Mouse (Mus musculus): Measurements from ENCODE around the gene Hdac5. TPM values are rescaled to one million over a fixed set of nuclear protein-coding genes. Genes with fewer than 3 reads are reported as not detected.

Hdac5 gene
- total RNA-seq, 2 experiments from 2014 or later, result 79.1 to 115 TPM

Small RNA genes within 50 kb of the gene (microRNA-seq; reads per million reads assigned to microRNA genes)
- 2.4 to 3.7 reads per million in 2 experiments for gene Mir8101 (ENCODE audit: borderline number of aligned reads in 2 of 2)

Other genes starting within 250 kb of the Hdac5 start
- gene Cfap97d1, start 245.9 kb downstream of the Hdac5 start, total RNA-seq (2021), result not detected
- 100 to 1,000 TPM; 107 to 138 TPM for gene Dusp3, start 243.2 kb downstream of the Hdac5 start, total RNA-seq (2021)
- 10 to 100 TPM; 10.8 to 20.2 TPM for gene Mpp3, start 201.7 kb downstream of the Hdac5 start, total RNA-seq (2021)
- 10 to 100 TPM; 32.4 to 33.4 TPM for gene Cd300lg, start 188.7 kb downstream of the Hdac5 start, total RNA-seq (2021)
- gene Mpp2, start 141.7 kb downstream of the Hdac5 start, total RNA-seq (2021), result 10 to 100 TPM in 1 of 2 experiments, 1 to 10 TPM in 1; 8.8 to 13.0 TPM
- not detected for gene Ppy, start 128.8 kb downstream of the Hdac5 start, total RNA-seq (2021)
- not detected for gene Pyy, start 122.3 kb downstream of the Hdac5 start, total RNA-seq (2021)
- gene Nags, start 84.7 kb downstream of the Hdac5 start, total RNA-seq (2021), result under 1 TPM in 1 of 2 experiments, not detected in 1; 0.77 TPM
- 10 to 100 TPM; 12.0 to 13.6 TPM for gene Tmem101, start 73.8 kb downstream of the Hdac5 start, total RNA-seq (2021)
- gene Lsm12, start 44.9 kb downstream of the Hdac5 start, total RNA-seq (2021), result 100 to 1,000 TPM in 1 of 2 experiments, 10 to 100 TPM in 1; 83.9 to 102 TPM
- 100 to 1,000 TPM; 121 to 128 TPM for gene G6pc3, start 40.5 kb downstream of the Hdac5 start, total RNA-seq (2021)
- gene BC030867, start 18.7 kb upstream of the Hdac5 start, total RNA-seq (2021), result under 1 TPM in 1 of 2 experiments, not detected in 1; 0.46 TPM
- under 1 TPM; 0.30 to 0.61 TPM for gene Asb16, start 38.6 kb upstream of the Hdac5 start, total RNA-seq (2021)
- gene Tmub2, start 54.8 kb upstream of the Hdac5 start, total RNA-seq (2021), result 10 to 100 TPM; 43.3 to 55.3 TPM
- gene Atxn7l3, start 66.5 kb upstream of the Hdac5 start, total RNA-seq (2021), result 10 to 100 TPM; 44.3 to 53.4 TPM
- gene Ubtf, start 89.6 kb upstream of the Hdac5 start, total RNA-seq (2021), result 100 to 1,000 TPM in 1 of 2 experiments, 10 to 100 TPM in 1; 93.7 to 117 TPM
- under 1 TPM; 0.23 to 0.80 TPM for gene Slc4a1, start 136.0 kb upstream of the Hdac5 start, total RNA-seq (2021)
- 10 to 100 TPM; 40.0 to 45.9 TPM for gene Rundc3a, start 163.2 kb upstream of the Hdac5 start, total RNA-seq (2021)
- gene Slc25a39, start 177.8 kb upstream of the Hdac5 start, total RNA-seq (2021), result 100 to 1,000 TPM; 461 to 466 TPM
- gene Grn, start 200.1 kb upstream of the Hdac5 start, total RNA-seq (2021), result 100 to 1,000 TPM; 156 to 181 TPM
- gene Fam171a2, start 217.5 kb upstream of the Hdac5 start, total RNA-seq (2021), result 1 to 10 TPM; 3.4 to 3.5 TPM
- gene Itga2b, start 240.0 kb upstream of the Hdac5 start, total RNA-seq (2021), result 1 to 10 TPM; 3.4 to 3.6 TPM

Data from adrenal gland, adult 18-20 months (tissue).